Mouse (Mus musculus) left cerebral cortex, adult 2 months (tissue): ENCODE measurements around the gene Mybl2. TPM values are rescaled to one million over a fixed set of nuclear protein-coding genes. Genes with fewer than 3 reads are reported as not detected.
"Not testable (repeated sequence)": the region's sequence is repeated elsewhere in the genome, so short reads cannot be mapped to it uniquely, and the experiment has no call there.

Experiments
- DNase-seq, 2 experiments: peaks; one replicate each; pipeline ENCODE4 v3.0.0; 2021 to 2022; ENCODE audit warnings: low spot score in 2 of 2, mixed read lengths in 1 of 2; ENCODE audit errors: extremely low spot score in 1 of 2
- H3K27ac ChIP-seq: fragments of 200-600 bp; 2 replicates; pipeline ENCODE4 v1.8.1; 2022
- H3K4me3 ChIP-seq: fragments of 200-600 bp; 2 replicates; pipeline ENCODE4 v1.8.1; 2022
- CTCF ChIP-seq: fragments of 200-600 bp; IDR thresholded peaks from 2 replicates; pipeline ENCODE4 v1.8.1; 2022; ENCODE audit warnings: antibody characterized with exemption, mild to moderate bottlenecking, moderate library complexity
- intact Hi-C: fragments of 180-260 bp; cut with DNase I; formaldehyde crosslinking; loops from one replicate; pipeline ENCODE4 v1.15.1; 2025
- total RNA-seq, 2 experiments: library from RNA; stranded (reverse); gene quantifications; 2 replicates each; pipeline ENCODE4 v1.2.3; 2021

The Mybl2 gene
- total RNA-seq, 2 experiments from 2014 or later = 1.2 to 2.0 TPM

- no peak for TF ChIP-seq CTCF
- no peak overlapping the region for H3K27ac ChIP-seq
- peak overlapping the region; percentile 49 for H3K4me3 ChIP-seq
- intact Hi-C loops = no loop called here
- no peak for DNase-seq
Observed at GRCm38 (mm10) chr2:163054891-163055494, 506 bp downstream of the Mybl2 start.

GRCm38 (mm10) chr2:163055715-163056114, 1.2 kb downstream of the Mybl2 start:
- intact Hi-C loops = no loop called here
- no peak for TF ChIP-seq CTCF
- Histone ChIP-seq H3K27ac (no peak overlapping the region), H3K4me3 (no peak overlapping the region)
- no peak for DNase-seq

DNA sequence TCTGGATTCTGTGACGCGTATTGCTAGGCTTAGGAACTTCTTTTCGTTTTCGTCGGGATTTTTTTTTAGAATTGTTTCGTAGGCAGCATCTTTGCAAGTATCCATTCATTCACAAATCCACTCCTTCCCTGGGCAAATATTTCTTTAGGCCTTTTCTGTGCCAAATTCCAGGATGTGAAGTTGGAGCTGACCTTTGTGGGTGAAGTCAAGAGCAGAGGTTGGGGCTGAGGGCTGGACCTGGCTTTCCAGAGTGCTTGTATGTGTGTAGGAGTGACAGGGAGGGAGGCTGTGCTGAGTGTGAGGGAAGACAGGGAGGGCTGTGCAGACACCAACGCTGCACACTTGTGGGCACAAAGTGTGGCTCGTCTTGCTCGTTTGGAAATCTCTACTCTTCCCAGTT, 2.1 kb downstream of the Mybl2 start:
- TF ChIP-seq CTCF = no peak
- intact Hi-C loops = no loop called here
- Histone ChIP-seq H3K27ac (no peak overlapping the region), H3K4me3 (no peak overlapping the region)
- no peak for DNase-seq

DNA sequence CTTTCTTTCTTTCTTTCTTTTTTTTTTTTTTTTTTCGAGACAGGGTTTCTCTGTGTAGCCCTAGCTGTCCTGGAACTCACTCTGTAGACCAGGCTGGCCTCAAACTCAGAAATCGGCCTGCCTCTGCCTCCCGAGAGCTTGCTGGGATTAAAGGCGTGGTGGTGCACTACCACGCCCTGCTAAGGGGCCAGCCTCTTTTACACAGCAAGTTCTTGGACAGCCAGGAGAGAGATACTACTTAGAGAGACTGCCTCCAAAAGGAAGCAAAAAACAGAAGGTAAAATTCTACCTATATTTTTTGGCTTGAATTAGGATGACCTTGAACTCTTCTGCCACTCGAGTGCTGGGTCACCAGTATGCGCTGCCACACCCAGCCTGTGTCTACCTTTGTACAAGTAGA, 4.5 kb downstream of the Mybl2 start:
- DNase-seq, intact Hi-C loops, H3K4me3 ChIP-seq, H3K27ac ChIP-seq: not testable (repeated sequence)

DNA sequence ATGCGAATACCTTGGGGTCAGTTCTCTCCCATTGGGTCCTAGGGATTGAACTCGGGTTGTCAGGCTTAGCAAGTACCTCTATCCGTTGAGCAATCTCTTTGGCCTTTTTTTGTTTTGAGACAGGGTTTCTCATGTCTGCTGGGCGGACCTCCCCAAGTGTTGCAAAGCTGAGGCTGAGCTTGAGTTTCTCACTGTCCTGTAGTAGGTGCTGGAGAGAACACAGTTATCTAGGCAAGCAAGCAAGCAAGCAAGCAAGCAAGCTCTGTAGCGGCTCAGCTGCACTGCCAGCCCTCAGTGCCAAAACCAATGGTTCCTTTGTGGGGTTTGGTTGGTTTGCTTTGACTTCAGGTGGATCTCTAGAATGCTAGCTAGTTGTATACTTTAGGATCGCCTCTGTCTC, 6.1 kb downstream of the Mybl2 start:
- H3K4me3 ChIP-seq = no peak overlapping the region
- intact Hi-C loops = no loop called here
- no peak for DNase-seq
- no peak overlapping the region for H3K27ac ChIP-seq
- TF ChIP-seq CTCF = no peak

DNA sequence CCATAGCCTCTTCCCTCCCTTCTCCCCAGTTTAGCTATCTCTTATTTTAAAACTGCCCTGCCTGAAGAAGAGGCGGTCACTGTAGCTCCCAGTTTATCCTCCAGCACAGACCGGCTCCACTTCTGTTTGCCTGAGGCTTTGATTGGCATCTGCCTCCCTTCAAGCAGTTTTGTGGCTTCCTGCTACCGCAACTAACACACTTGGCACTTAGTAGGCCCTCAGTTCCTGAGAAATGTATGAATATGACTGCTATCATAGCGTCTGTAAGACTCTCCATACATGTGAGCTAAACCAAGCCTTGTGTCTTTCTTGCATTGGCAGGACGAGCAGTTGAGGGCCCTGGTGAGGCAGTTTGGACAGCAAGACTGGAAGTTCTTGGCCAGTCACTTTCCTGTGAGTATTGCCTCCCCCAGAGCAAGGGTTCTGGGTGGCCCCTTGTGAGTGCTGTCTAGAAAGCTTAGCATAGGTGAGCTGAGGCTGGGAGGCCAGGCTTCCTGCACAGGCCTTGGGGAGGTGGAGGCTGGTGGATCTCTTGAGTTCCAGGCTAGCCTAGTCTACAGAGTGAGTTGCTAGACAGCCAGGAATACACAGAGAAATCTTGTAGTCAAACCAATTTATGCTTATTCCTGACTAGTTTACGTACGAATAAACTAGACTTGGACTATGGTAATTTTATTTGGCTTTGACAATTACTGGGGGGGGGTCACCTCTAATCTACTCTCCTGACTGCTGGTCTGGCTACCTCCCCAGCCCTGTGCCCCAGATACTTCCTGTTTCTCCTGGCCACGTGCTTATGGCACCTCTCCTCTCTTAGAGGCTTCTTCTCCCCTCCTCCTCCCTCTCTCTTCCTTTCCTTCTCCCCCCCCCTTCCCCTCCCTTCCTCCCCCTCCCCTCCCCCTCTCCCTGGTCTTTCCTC, 7.0 kb downstream of the Mybl2 start:
- DNase-seq = no peak
- intact Hi-C loops = no loop called here
- no peak for TF ChIP-seq CTCF
- Histone ChIP-seq H3K27ac (no peak overlapping the region), H3K4me3 (no peak overlapping the region)

GRCm38 (mm10) chr2:163062119-163062508, 7.6 kb downstream of the Mybl2 start:
- Histone ChIP-seq H3K4me3 (no peak overlapping the region), H3K27ac (no peak overlapping the region)
- TF ChIP-seq CTCF = no peak
- DNase-seq = no peak
- intact Hi-C loops = no loop called here

DNA sequence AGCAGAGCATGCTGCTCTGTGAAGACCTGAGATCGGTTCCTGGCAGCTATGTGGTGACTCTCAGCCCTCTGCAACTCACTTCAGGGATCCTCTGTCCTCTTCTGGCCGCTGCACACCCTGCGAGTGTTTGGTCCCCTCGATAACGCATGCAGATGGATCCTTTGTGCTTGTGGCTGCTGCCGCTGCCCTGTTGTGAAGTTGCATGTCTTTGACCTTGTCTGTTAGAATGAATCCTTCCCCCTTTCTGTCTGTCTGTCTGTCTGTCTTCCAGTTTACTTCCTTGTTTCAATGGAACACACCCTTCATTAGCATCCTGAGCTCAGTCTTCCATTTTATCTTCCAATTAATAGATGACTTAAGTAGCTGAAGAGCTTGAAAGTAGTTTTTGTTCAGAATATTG, 11.8 kb downstream of the Mybl2 start:
- intact Hi-C loops = no loop called here
- Histone ChIP-seq H3K4me3 (no peak overlapping the region), H3K27ac (no peak overlapping the region)
- TF ChIP-seq CTCF = no peak
- no peak for DNase-seq

DNA sequence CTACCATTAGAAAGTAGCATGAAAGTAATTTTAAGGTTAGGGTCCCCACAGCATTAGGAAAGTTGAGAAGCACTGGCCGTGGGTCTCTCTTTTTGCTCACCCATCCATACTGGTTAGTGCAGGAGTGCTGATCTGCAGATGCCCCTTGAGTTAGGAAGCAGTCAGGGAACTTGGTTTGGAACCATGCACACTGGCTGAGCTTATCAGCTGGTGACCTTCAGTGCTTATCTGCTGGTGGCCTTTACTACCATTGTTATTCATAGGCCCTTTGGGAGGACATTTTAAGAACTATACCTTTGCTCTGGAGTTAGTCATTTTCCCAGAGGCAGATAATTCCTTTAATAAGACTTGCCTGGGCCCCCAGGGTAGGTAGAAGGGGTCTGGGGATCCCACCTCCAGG, 12.7 kb downstream of the Mybl2 start:
- no peak overlapping the region for H3K4me3 ChIP-seq
- no peak overlapping the region for H3K27ac ChIP-seq
- no peak for DNase-seq
- no peak for TF ChIP-seq CTCF
- intact Hi-C loops = no loop called here

DNA sequence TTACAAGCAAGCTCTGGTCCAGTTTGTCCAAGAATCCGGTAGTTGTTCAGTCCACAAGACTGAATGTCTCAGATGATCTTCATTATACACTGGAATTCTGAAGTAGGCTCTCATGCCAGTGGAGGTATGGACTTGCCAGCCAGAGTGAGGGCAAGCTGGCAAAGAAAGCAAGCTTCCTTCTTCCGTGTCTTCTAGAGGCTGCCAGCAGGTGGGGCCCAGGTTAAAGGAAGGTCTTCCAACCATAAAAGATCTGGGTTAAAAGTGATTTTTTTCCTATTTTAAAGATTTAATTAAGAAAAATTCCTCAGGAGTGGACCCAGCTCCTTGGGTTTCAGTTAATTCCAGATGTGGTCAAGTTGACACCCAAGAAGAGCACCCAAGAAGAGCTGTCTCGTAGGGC, 15.7 kb downstream of the Mybl2 start:
- TF ChIP-seq CTCF = peak; percentile 18
- DNase-seq = no peak
- H3K4me3 ChIP-seq = no peak overlapping the region
- intact Hi-C loops = no loop called here
- no peak overlapping the region for H3K27ac ChIP-seq

GRCm38 (mm10) chr2:163071590-163071989, 17.1 kb downstream of the Mybl2 start:
- H3K27ac ChIP-seq = no peak overlapping the region
- no peak for TF ChIP-seq CTCF
- intact Hi-C loops = no loop called here
- H3K4me3 ChIP-seq = no peak overlapping the region
- no peak for DNase-seq

DNA sequence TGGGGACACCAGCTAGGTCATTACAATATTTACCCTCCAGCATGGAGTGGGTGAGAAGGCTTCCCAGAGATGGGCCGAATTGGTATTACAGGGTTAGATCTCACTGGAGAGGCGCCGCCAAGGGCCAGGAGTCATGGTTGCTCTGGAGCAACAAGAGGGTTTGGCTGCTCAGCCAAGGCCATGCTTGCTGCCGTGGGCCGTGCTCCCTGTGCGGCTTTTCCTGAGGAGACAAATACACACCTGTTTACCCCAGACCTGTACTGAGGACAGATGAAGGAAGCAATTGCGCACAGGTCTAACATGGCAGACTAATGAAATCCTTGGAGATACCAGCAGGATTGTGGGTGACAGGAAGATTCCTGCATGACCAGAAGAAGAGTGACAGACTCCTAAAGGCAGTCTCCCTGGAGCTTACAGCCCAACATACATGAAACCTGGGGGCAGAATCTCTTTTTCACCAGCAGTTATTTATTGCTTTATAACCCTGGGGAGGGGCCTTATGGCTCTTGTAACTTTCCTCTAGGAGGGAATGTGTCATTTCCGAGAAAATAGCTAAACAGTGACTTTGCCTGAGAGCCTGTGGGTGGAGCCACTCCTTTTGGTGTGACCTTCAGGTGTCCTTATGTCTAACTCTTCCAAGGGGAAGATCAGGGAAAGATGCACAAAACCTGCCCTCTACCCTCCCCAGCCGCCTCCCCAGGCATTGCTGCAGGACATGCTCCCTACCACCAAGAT, 18.7 kb downstream of the Mybl2 start:
- no peak for DNase-seq
- TF ChIP-seq CTCF = no peak
- intact Hi-C loops = no loop called here
- H3K27ac ChIP-seq = no peak overlapping the region
- H3K4me3 ChIP-seq = no peak overlapping the region
